Mouse (Mus musculus) liver, postnatal 0 days (tissue): ENCODE measurements around the gene Rsph6a. TPM values are rescaled to one million over a fixed set of nuclear protein-coding genes. Genes with fewer than 3 reads are reported as not detected.

Source experiments
- ATAC-seq: fragments of 200-750 bp; cut with Nextera tagmentation; 2 replicates; pipeline ENCODE4 v1.8.0; 2017; ENCODE audit warnings: mild to moderate bottlenecking, moderate library complexity
- DNase-seq: peaks from one replicate; pipeline ENCODE4 v3.0.0-alpha.2; 2016
- H3K27ac ChIP-seq: fragments of 300-500 bp; sonication (generic); 2 replicates; pipeline ENCODE4 v1.5.1; 2014; ENCODE audit warnings: antibody characterized with exemption, moderate library complexity, mild to moderate bottlenecking, low read depth
- H3K27me3 ChIP-seq: fragments of 300-500 bp; sonication (generic); 2 replicates; pipeline ENCODE4 v1.6.1; 2014; ENCODE audit warnings: low read length, control low read depth, mixed read lengths; ENCODE audit not compliant: insufficient read depth
- H3K36me3 ChIP-seq: fragments of 300-500 bp; sonication (generic); replicated peaks from 2 replicates; pipeline ENCODE4 v1.6.1; 2014; ENCODE audit warnings: mild to moderate bottlenecking, control low read depth, low read length, moderate library complexity, mixed read lengths; ENCODE audit not compliant: insufficient read depth
- H3K4me1 ChIP-seq: fragments of 300-500 bp; sonication (generic); 2 replicates; pipeline ENCODE4 v1.6.1; 2014; ENCODE audit warnings: antibody characterized with exemption, mild to moderate bottlenecking, control low read depth; ENCODE audit not compliant: insufficient read depth
- H3K4me2 ChIP-seq: fragments of 300-500 bp; sonication (generic); 2 replicates; pipeline ENCODE4 v1.6.1; 2014; ENCODE audit warnings: low read depth, mild to moderate bottlenecking, low read length, moderate library complexity, mixed read lengths
- H3K4me3 ChIP-seq: fragments of 300-500 bp; sonication (generic); 2 replicates; pipeline ENCODE4 v1.5.1; 2014; ENCODE audit warnings: low read depth, low read length
- H3K9ac ChIP-seq: fragments of 300-500 bp; sonication (generic); replicated peaks from 2 replicates; pipeline ENCODE4 v1.6.1; 2014; ENCODE audit warnings: mild to moderate bottlenecking, moderate library complexity
- H3K9me3 ChIP-seq: fragments of 300-500 bp; sonication (generic); 2 replicates; pipeline ENCODE4 v1.6.1; 2016; ENCODE audit warnings: mild to moderate bottlenecking, control low read depth, low read length, mixed read lengths
- CTCF ChIP-seq: sonication (generic); IDR thresholded peaks from 2 replicates; pipeline ENCODE4 v1.5.1; 2016; ENCODE audit warnings: antibody characterized with exemption, low read depth
- EP300 ChIP-seq: IDR thresholded peaks from 2 replicates; pipeline ENCODE4 v1.6.1; 2016; ENCODE audit warnings: antibody characterized with exemption, low read depth, mild to moderate bottlenecking
- WGBS: fragments of 180-500 bp; shearing (Covaris S2); extraction: QIAGEN DNeasy Blood & Tissue Kit; methylation state at CpG from one replicate; pipeline ENCODE4 v1.1.7; 2014; ENCODE audit not compliant: insufficient replicate concordance; 5-methylcytosine and 5-hydroxymethylcytosine counted together
- polyA plus RNA-seq: library from polyadenylated mRNA; unstranded; fragments of >200 nt; fragmentation: Nextera tagmentation; extraction: Ambion mirVana; gene quantifications from 2 replicates; pipeline ENCODE4 v1.2.1, GENCODE M21; 2015

The Rsph6a gene
- polyA plus RNA-seq = not detected in 2 replicates

- H3K36me3 ChIP-seq = peaks cover 21% of the 10 kb centered on the region
- 60% methylated on average over 33 of the region's 33 CpGs for WGBS
Measured at GRCm38 (mm10) chr7:19054047-19054776, at the start of gene Rsph6a. Gene Rsph6a (plus strand): TSS chr7:19054690.

GRCm38 (mm10) chr7:19005417-19006121 lies 48.9 kb upstream of the Rsph6a start:
- Histone ChIP-seq H3K4me1 (peaks cover 50% of the 10 kb centered on the region), H3K9me3 (no peaks in the 10 kb centered on the region), H3K4me2 (peak overlapping the region; percentile 98), H3K4me3 (peak overlapping the region; percentile 87; the same call in 1 of the 2 replicates), H3K27me3 (no peaks in the 10 kb centered on the region), H3K9ac (peak overlapping the region; percentile 77; the same call in 1 of the 2 replicates), H3K27ac (no peak overlapping the region), H3K36me3 (peaks cover 17% of the 10 kb centered on the region; the same call in 1 of the 2 replicates)
- 77% methylated on average over 34 of the region's 34 CpGs for WGBS
- no peak for ATAC-seq
- TF ChIP-seq EP300 (no peak), CTCF (no peak)
- peak; percentile 25 for DNase-seq

More at GRCm38 (mm10) chr7:19054047-19054776, at the start of gene Rsph6a:
- Histone ChIP-seq H3K4me2 (no peak within 1 kb of the TSS), H3K27ac (no peak within 1 kb of the TSS), H3K4me3 (no peak within 1 kb of the TSS), H3K9me3 (no peaks in the 10 kb centered on the region), H3K9ac (no peak within 1 kb of the TSS), H3K4me1 (no peaks in the 10 kb centered on the region), H3K27me3 (no peaks in the 10 kb centered on the region)
- ATAC-seq = no peak
- TF ChIP-seq EP300 (no peak), CTCF (peak; percentile 53)
- DNase-seq = no peak

- ATAC-seq = peak; percentile 21
- Histone ChIP-seq H3K9me3 (no peaks in the 10 kb centered on the region), H3K27me3 (no peaks in the 10 kb centered on the region), H3K4me3 (0 out of 2 replicates have a peak overlapping the region, but pooled peaks have one; percentile 16), H3K4me1 (peaks cover 43% of the 10 kb centered on the region), H3K27ac (0 out of 2 replicates have a peak overlapping the region, but pooled peaks have one; percentile 89), H3K36me3 (peaks cover 17% of the 10 kb centered on the region; the same call in 1 of the 2 replicates), H3K4me2 (peak overlapping the region; percentile 98), H3K9ac (no peak overlapping the region)
- 4% methylated on average over 12 of the region's 12 CpGs for WGBS
- TF ChIP-seq EP300 (no peak), CTCF (peak; percentile 100)
- DNase-seq = peak; percentile 87
Measured at GRCm38 (mm10) chr7:19006476-19006875, 48.0 kb upstream of the Rsph6a start.

DNA sequence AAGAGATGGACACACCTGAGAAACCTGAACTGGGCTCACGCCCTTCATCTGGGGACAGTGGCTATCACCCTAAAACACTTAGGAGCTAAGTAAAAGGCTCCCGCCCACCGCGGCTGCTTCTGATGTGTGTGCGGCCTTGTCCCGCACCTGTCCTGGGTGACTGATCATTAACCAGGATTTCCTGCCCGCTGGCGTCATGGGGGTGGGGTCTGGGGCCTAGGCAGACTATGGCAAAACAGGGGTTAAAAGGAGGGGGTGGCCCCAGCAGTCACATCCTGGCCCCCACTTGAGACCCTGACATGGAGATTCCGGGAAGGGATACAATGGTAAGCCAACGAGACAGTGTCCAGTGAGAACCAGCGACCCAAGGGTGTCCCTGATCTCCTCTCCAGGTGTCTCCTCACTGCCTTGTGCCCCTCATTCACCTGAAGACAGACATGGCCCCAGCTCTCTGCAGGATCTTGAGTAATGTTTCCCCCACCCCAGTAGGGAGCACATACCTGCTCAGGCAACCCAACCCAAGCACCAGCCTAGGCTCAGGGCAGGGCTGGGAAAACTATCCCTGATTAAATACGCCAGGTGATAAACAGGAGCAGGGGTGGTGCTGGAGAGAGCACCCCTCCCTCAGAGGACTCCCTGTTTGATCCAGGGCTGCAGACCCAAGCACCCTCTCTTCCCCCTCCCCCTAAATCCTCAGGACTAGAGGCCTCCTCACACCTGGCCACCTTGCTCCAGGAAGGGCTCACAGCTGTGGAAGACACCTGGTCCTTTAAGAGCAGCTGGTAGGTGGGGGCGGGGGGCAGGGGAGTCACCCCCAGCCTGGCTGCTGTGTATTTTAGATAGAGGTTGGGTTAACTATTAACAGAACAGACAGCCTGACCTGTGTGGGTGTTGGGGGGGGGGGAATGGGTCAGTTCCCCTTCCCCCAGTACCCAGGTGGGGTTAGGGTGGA lies 47.2 kb upstream of the Rsph6a start:
- H3K27me3 ChIP-seq = no peaks in the 10 kb centered on the region
- peaks cover 17% of the 10 kb centered on the region; the same call in 1 of the 2 replicates for H3K36me3 ChIP-seq
- peak overlapping the region; percentile 18; the same call in 1 of the 2 replicates for H3K9ac ChIP-seq
- peaks cover 42% of the 10 kb centered on the region for H3K4me1 ChIP-seq
- H3K4me2 ChIP-seq = peak overlapping the region; percentile 63
- 58% methylated on average over 13 of the region's 13 CpGs for WGBS
- peak; percentile 26 for ATAC-seq
- no peaks in the 10 kb centered on the region for H3K9me3 ChIP-seq
- no peak for TF ChIP-seq CTCF
- no peak for TF ChIP-seq EP300
- peak overlapping the region; percentile 89 for H3K27ac ChIP-seq
- peak; percentile 70 for DNase-seq
- 0 out of 2 replicates have a peak overlapping the region, but pooled peaks have one; percentile 16 for H3K4me3 ChIP-seq

DNA sequence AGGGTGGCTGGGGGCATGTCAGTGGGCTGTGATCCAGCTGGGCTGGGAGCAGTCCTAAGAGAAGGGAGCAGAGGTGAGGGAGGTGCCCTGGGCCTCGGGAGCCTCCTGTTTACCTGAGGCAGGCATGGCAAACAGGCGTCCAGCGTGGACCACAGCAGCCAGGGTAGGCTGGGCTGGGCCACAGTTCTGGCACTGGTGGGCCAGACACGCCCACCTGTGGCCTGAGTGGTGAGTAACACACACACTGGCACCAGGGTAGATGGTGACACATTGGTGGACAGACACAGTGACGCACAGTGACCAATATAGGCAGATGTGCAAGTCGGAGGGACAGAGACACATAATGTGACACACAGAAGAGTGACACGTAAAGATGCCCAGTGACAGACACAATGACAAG lies 43.9 kb upstream of the Rsph6a start:
- H3K4me2 ChIP-seq = no peak overlapping the region
- no peak overlapping the region for H3K4me3 ChIP-seq
- H3K27ac ChIP-seq = peak overlapping the region; percentile 95
- peaks cover 14% of the 10 kb centered on the region; the same call in 1 of the 2 replicates for H3K36me3 ChIP-seq
- no peaks in the 10 kb centered on the region for H3K9me3 ChIP-seq
- H3K27me3 ChIP-seq = no peaks in the 10 kb centered on the region
- no peak for TF ChIP-seq CTCF
- TF ChIP-seq EP300 = no peak
- H3K9ac ChIP-seq = no peak overlapping the region
- peak; percentile 71 for DNase-seq
- 54% methylated on average over 7 of the region's 7 CpGs for WGBS
- peaks cover 32% of the 10 kb centered on the region for H3K4me1 ChIP-seq
- ATAC-seq = peak; percentile 73
